Comparison of ENCODE assay signal across 8 mouse cellular contexts in genomic region chr4:108362321-108363261, GRCm38 (mm10). TPM values are rescaled to one million over a fixed set of nuclear protein-coding genes. Genes with fewer than 3 reads are reported as not detected.
DNase-seq lines count a peak whose midpoint lies in the region; ATAC-seq and TF ChIP-seq lines count a peak whose summit lies in the region.

No protein-coding gene starts in this region.

- no peaks in the 10 kb centered on the region for H3K27me3 ChIP-seq in lung, embryonic 14.5 days (ENCODE audit: insufficient read depth, low read length)
- no peaks in the 10 kb centered on the region for H3K27me3 ChIP-seq in heart, postnatal 0 days (ENCODE audit: control insufficient read depth, insufficient read depth, low read length)
- H3K27me3 ChIP-seq in neural tube, embryonic 14.5 days (ENCODE audit: control insufficient read depth, insufficient read depth, low read length): no peaks in the 10 kb centered on the region

- TF ChIP-seq CTCF in lung, embryonic 14.5 days (IDR thresholded peaks at IDR 0.05; ENCODE audit: low read depth): no peak
- TF ChIP-seq CTCF in heart, postnatal 0 days (IDR thresholded peaks at IDR 0.05; ENCODE audit: low read depth): no peak

- peak overlapping the region; percentile 94 for H3K27ac ChIP-seq in lung, embryonic 14.5 days (ENCODE audit: low read depth)
- H3K27ac ChIP-seq in heart, postnatal 0 days (ENCODE audit: low read depth): peak overlapping the region; percentile 92
- peak overlapping the region; percentile 60; the same call in 1 of the 2 replicates for H3K27ac ChIP-seq in neural tube, embryonic 14.5 days (ENCODE audit: low read depth, low read length)

- no peaks in the 10 kb centered on the region for H3K36me3 ChIP-seq in lung, embryonic 14.5 days (ENCODE audit: insufficient read depth)
- H3K36me3 ChIP-seq in heart, postnatal 0 days (replicated peaks; ENCODE audit: control insufficient read depth, insufficient read depth, low read length): no peaks in the 10 kb centered on the region
- no peaks in the 10 kb centered on the region for H3K36me3 ChIP-seq in neural tube, embryonic 14.5 days (ENCODE audit: control insufficient read depth, insufficient read depth, low read length)

- H3K4me2 ChIP-seq in lung, embryonic 14.5 days: peak overlapping the region; percentile 48
- H3K4me2 ChIP-seq in heart, postnatal 0 days (ENCODE audit: low read depth, low read length): 0 out of 2 replicates have a peak overlapping the region, but pooled peaks have one; percentile 4
- no peak overlapping the region; the same call in 1 of the 2 replicates for H3K4me2 ChIP-seq in neural tube, embryonic 14.5 days (ENCODE audit: low read depth, low read length)

- no peak overlapping the region; the same call in 1 of the 2 replicates for H3K4me3 ChIP-seq in lung, embryonic 14.5 days (ENCODE audit: low read depth, low read length)
- H3K4me3 ChIP-seq in heart, postnatal 0 days (ENCODE audit: low read depth, low read length): no peak overlapping the region
- H3K4me3 ChIP-seq in neural tube, embryonic 14.5 days (ENCODE audit: low read depth, low read length): no peak overlapping the region

- H3K4me1 ChIP-seq in lung, embryonic 14.5 days (ENCODE audit: insufficient read depth): peaks cover 36% of the 10 kb centered on the region
- peaks cover 43% of the 10 kb centered on the region for H3K4me1 ChIP-seq in heart, postnatal 0 days (ENCODE audit: control insufficient read depth, insufficient read depth)
- peaks cover 33% of the 10 kb centered on the region for H3K4me1 ChIP-seq in neural tube, embryonic 14.5 days (ENCODE audit: control insufficient read depth, insufficient read depth, low read length)

- WGBS in lung, embryonic 14.5 days: 5% methylated on average over 18 of the region's 18 CpGs
- WGBS in heart, postnatal 0 days: 23% methylated on average over 18 of the region's 18 CpGs
- 4% methylated on average over 18 of the region's 18 CpGs for WGBS in neural tube, embryonic 14.5 days

- TF ChIP-seq EP300 in heart, postnatal 0 days (IDR thresholded peaks at IDR 0.05; ENCODE audit: low read depth): no peak

- H3K9ac ChIP-seq in lung, embryonic 14.5 days: peak overlapping the region; percentile 27
- H3K9ac ChIP-seq in heart, postnatal 0 days (replicated peaks; ENCODE audit: low read depth, low read length): no peak overlapping the region
- H3K9ac ChIP-seq in neural tube, embryonic 14.5 days (replicated peaks; ENCODE audit: low read depth, low read length): no peak overlapping the region

- ATAC-seq in lung, embryonic 14.5 days (ENCODE audit: insufficient read depth): peak; percentile 76
- ATAC-seq in heart, postnatal 0 days (ENCODE audit: insufficient read depth, low read depth): peak; percentile 30; the same call in 1 of the 2 replicates
- ATAC-seq in neural tube, embryonic 14.5 days (ENCODE audit: low read depth): peak; percentile 35; the same call in 1 of the 2 replicates

- no peaks in the 10 kb centered on the region for H3K9me3 ChIP-seq in lung, embryonic 14.5 days (ENCODE audit: low read depth, low read length)
- no peaks in the 10 kb centered on the region for H3K9me3 ChIP-seq in heart, postnatal 0 days (replicated peaks; ENCODE audit: control insufficient read depth, low read length)
- no peaks in the 10 kb centered on the region for H3K9me3 ChIP-seq in neural tube, embryonic 14.5 days (ENCODE audit: control insufficient read depth, low read length)

- DNase-seq in lung, embryonic 14.5 days: peak; percentile 83
- DNase-seq in lung, postnatal 14 days: no peak
- no peak for DNase-seq in heart, postnatal 0 days (ENCODE audit: low spot score)
- peak; percentile 77 to 89 for DNase-seq in kidney, postnatal 4 days
- DNase-seq in urinary bladder, adult 18-20 months (ENCODE audit: low spot score in 2 of 2): no peak
- DNase-seq in ovary, postnatal 10 days (ENCODE audit: low spot score): no peak
- no peak for DNase-seq in cerebellum, postnatal 25 days

RNA-seq across cellular contexts. Expression of gene Shisal2a, which starts 20.6 kb away (rescaled TPM):
- polyA plus RNA-seq in lung, embryonic 14.5 days (2014; fragmentation: Nextera tagmentation; extraction: Ambion mirVana): 0.34 TPM in 1 of 2 replicates, not detected in the other
- 2.2 TPM in 1 of 2 replicates, not detected in the other for total RNA-seq in heart, postnatal 0 days (2014; rRNA removed; ENCODE audit: low replicate concordance)
- polyA plus RNA-seq in heart, postnatal 0 days (2015; fragmentation: Nextera tagmentation; extraction: Ambion mirVana): 1.4 and 2.0 TPM in 2 replicates
- polyA plus RNA-seq in neural tube, embryonic 14.5 days (2014; fragmentation: Nextera tagmentation; extraction: Ambion mirVana): 6.0 and 7.7 TPM in 2 replicates

RNA-seq across cellular contexts. Expression of gene Coa7, which starts 34.7 kb away (rescaled TPM):
- polyA plus RNA-seq in lung, embryonic 14.5 days (2014; fragmentation: Nextera tagmentation; extraction: Ambion mirVana): 50.1 and 52.9 TPM in 2 replicates
- total RNA-seq in heart, postnatal 0 days (2014; rRNA removed; ENCODE audit: low replicate concordance): 26.0 and 41.8 TPM in 2 replicates
- 61.7 and 63.8 TPM in 2 replicates for polyA plus RNA-seq in heart, postnatal 0 days (2015; fragmentation: Nextera tagmentation; extraction: Ambion mirVana)
- polyA plus RNA-seq in neural tube, embryonic 14.5 days (2014; fragmentation: Nextera tagmentation; extraction: Ambion mirVana): 44.1 and 45.0 TPM in 2 replicates

RNA-seq across cellular contexts. Expression of gene Gpx7, which starts 44.2 kb away (rescaled TPM):
- 70.3 and 82.4 TPM in 2 replicates for polyA plus RNA-seq in lung, embryonic 14.5 days (2014; fragmentation: Nextera tagmentation; extraction: Ambion mirVana)
- 62.7 and 74.2 TPM in 2 replicates for total RNA-seq in heart, postnatal 0 days (2014; rRNA removed; ENCODE audit: low replicate concordance)
- 51.7 and 52.3 TPM in 2 replicates for polyA plus RNA-seq in heart, postnatal 0 days (2015; fragmentation: Nextera tagmentation; extraction: Ambion mirVana)
- 21.7 and 37.4 TPM in 2 replicates for polyA plus RNA-seq in neural tube, embryonic 14.5 days (2014; fragmentation: Nextera tagmentation; extraction: Ambion mirVana)

Comparison
In these comparisons a context has a peak if more than half of its experiments do, and no peak if none do; other contexts are left out.
1. DNase-seq: peak in lung, embryonic 14.5 days (single experiment) and kidney, postnatal 4 days (2 of 2); none in lung, postnatal 14 days (single experiment), heart, postnatal 0 days (single experiment), urinary bladder, adult 18-20 months (0 of 2), ovary, postnatal 10 days (single experiment) and cerebellum, postnatal 25 days (0 of 2).
2. Peak in every context shown above with its lines, with median percentiles within 50 percentile points of each other: ATAC-seq and H3K27ac ChIP-seq.